Mouse (Mus musculus) midbrain, embryonic 13.5 days (tissue): ENCODE measurements around the gene Mrpl4. TPM values are rescaled to one million over a fixed set of nuclear protein-coding genes. Genes with fewer than 3 reads are reported as not detected.

Experiments used
- ATAC-seq: fragments of 200-750 bp; cut with Nextera tagmentation; 2 replicates; pipeline ENCODE4 v1.8.0; 2017; ENCODE audit warnings: mild to moderate bottlenecking, moderate TSS enrichment, moderate library complexity
- H3K27ac ChIP-seq: fragments of 300-500 bp; sonication (generic); 2 replicates; pipeline ENCODE4 v1.5.1; 2015; ENCODE audit warnings: inconsistent platforms, mild to moderate bottlenecking, moderate library complexity
- H3K27me3 ChIP-seq: fragments of 300-500 bp; sonication (generic); 2 replicates; pipeline ENCODE4 v1.6.1; 2015; ENCODE audit warnings: mild to moderate bottlenecking, inconsistent platforms
- H3K36me3 ChIP-seq: fragments of 300-500 bp; sonication (generic); 2 replicates; pipeline ENCODE4 v1.6.1; 2015; ENCODE audit warnings: mild to moderate bottlenecking, inconsistent platforms
- H3K4me1 ChIP-seq: fragments of 300-500 bp; sonication (generic); replicated peaks from 2 replicates; pipeline ENCODE4 v1.6.1; 2015; ENCODE audit warnings: inconsistent platforms
- H3K4me2 ChIP-seq: fragments of 300-500 bp; sonication (generic); replicated peaks from 2 replicates; pipeline ENCODE4 v1.6.1; 2015; ENCODE audit warnings: moderate library complexity, mild to moderate bottlenecking, inconsistent platforms
- H3K4me3 ChIP-seq: fragments of 300-500 bp; sonication (generic); replicated peaks from 2 replicates; pipeline ENCODE4 v1.5.1; 2015; ENCODE audit warnings: mild to moderate bottlenecking, inconsistent platforms
- H3K9ac ChIP-seq: fragments of 300-500 bp; sonication (generic); replicated peaks from 2 replicates; pipeline ENCODE4 v1.6.1; 2015; ENCODE audit warnings: mild to moderate bottlenecking, inconsistent platforms
- H3K9me3 ChIP-seq: fragments of 300-500 bp; sonication (generic); 2 replicates; pipeline ENCODE4 v1.6.1; 2016; ENCODE audit warnings: mild to moderate bottlenecking, inconsistent platforms
- WGBS: fragments of 180-500 bp; shearing (Covaris S2); methylation state at CpG from one replicate; pipeline ENCODE4 v1.1.7; 2015; 5-methylcytosine and 5-hydroxymethylcytosine counted together
- polyA plus RNA-seq: library from polyadenylated mRNA; unstranded; fragments of >200 nt; fragmentation: Nextera tagmentation; extraction: Ambion mirVana; gene quantifications from 2 replicates; pipeline ENCODE4 v1.2.1, GENCODE M21; 2015

Gene Mrpl4
- 98.1 and 102 TPM in 2 replicates for polyA plus RNA-seq

GRCm38 (mm10) chr9:21002627-21003551, at the start of gene Mrpl4:
Gene Mrpl4 (plus strand): TSS chr9:21002738.
- Histone ChIP-seq H3K4me3 (peak within 1 kb of the TSS; percentile 87), H3K36me3 (peaks cover 34% of the 10 kb centered on the region), H3K9ac (peak within 1 kb of the TSS; percentile 89), H3K27ac (peak within 1 kb of the TSS; percentile 78), H3K9me3 (no peaks in the 10 kb centered on the region), H3K27me3 (no peaks in the 10 kb centered on the region), H3K4me2 (peak within 1 kb of the TSS; percentile 87), H3K4me1 (peaks cover 15% of the 10 kb centered on the region)
- WGBS = under 1% methylated on average over 72 of the region's 72 CpGs
- ATAC-seq = peak; percentile 91

GRCm38 (mm10) chr9:20956989-20957388, 45.5 kb upstream of the Mrpl4 start:
- WGBS = 82% methylated on average over 3 of the region's 3 CpGs
- Histone ChIP-seq H3K4me3 (no peak overlapping the region), H3K9me3 (no peaks in the 10 kb centered on the region), H3K4me1 (no peaks in the 10 kb centered on the region), H3K27ac (no peak overlapping the region), H3K9ac (no peak overlapping the region), H3K36me3 (no peaks in the 10 kb centered on the region), H3K4me2 (no peak overlapping the region), H3K27me3 (no peaks in the 10 kb centered on the region)
- ATAC-seq = no peak

GRCm38 (mm10) chr9:20959430-20959938, 43.1 kb upstream of the Mrpl4 start, which contains the start of gene Dnmt1:
Gene Dnmt1 (minus strand): TSS chr9:20959888.
- Histone ChIP-seq H3K27ac (no peak within 1 kb of the TSS), H3K9me3 (no peaks in the 10 kb centered on the region), H3K36me3 (no peaks in the 10 kb centered on the region), H3K4me1 (no peaks in the 10 kb centered on the region), H3K9ac (no peak within 1 kb of the TSS), H3K4me3 (no peak within 1 kb of the TSS), H3K4me2 (no peak within 1 kb of the TSS), H3K27me3 (no peaks in the 10 kb centered on the region)
- ATAC-seq = no peak
- 90% methylated on average over 2 of the region's 2 CpGs for WGBS

GRCm38 (mm10) chr9:20961557-20961956, 41.0 kb upstream of the Mrpl4 start:
- H3K4me1 ChIP-seq = no peaks in the 10 kb centered on the region
- H3K9me3 ChIP-seq = no peaks in the 10 kb centered on the region
- no peak overlapping the region for H3K27ac ChIP-seq
- no peak overlapping the region for H3K4me2 ChIP-seq
- ATAC-seq = no peak
- 83% methylated on average over 9 of the region's 9 CpGs for WGBS
- H3K4me3 ChIP-seq = no peak overlapping the region
- H3K27me3 ChIP-seq = no peaks in the 10 kb centered on the region
- H3K9ac ChIP-seq = no peak overlapping the region
- peaks cover 2% of the 10 kb centered on the region; the same call in 1 of the 2 replicates for H3K36me3 ChIP-seq

GRCm38 (mm10) chr9:20965606-20966005, 36.9 kb upstream of the Mrpl4 start:
- H3K36me3 ChIP-seq = peaks cover 17% of the 10 kb centered on the region
- H3K4me3 ChIP-seq = no peak overlapping the region
- H3K27ac ChIP-seq = no peak overlapping the region
- H3K9me3 ChIP-seq = no peaks in the 10 kb centered on the region
- no peak overlapping the region for H3K4me2 ChIP-seq
- H3K27me3 ChIP-seq = no peaks in the 10 kb centered on the region
- ATAC-seq = no peak
- 88% methylated on average over 4 of the region's 4 CpGs for whole genome bisulfite sequencing
- no peak overlapping the region for H3K9ac ChIP-seq
- H3K4me1 ChIP-seq = no peaks in the 10 kb centered on the region

GRCm38 (mm10) chr9:20966008-20966407, 36.5 kb upstream of the Mrpl4 start:
- Histone ChIP-seq H3K4me2 (no peak overlapping the region), H3K4me1 (no peaks in the 10 kb centered on the region), H3K27me3 (no peaks in the 10 kb centered on the region), H3K27ac (no peak overlapping the region), H3K9me3 (no peaks in the 10 kb centered on the region), H3K9ac (no peak overlapping the region), H3K4me3 (no peak overlapping the region), H3K36me3 (peaks cover 17% of the 10 kb centered on the region)
- ATAC-seq = no peak
- WGBS = 88% methylated on average over 3 of the region's 3 CpGs

- peaks cover 17% of the 10 kb centered on the region for H3K36me3 ChIP-seq
- WGBS = 85% methylated on average over 5 of the region's 5 CpGs
- H3K27me3 ChIP-seq = no peaks in the 10 kb centered on the region
- no peak overlapping the region for H3K9ac ChIP-seq
- no peaks in the 10 kb centered on the region for H3K9me3 ChIP-seq
- no peak for ATAC-seq
- H3K4me3 ChIP-seq = no peak overlapping the region
- no peak overlapping the region for H3K4me2 ChIP-seq
- H3K4me1 ChIP-seq = no peaks in the 10 kb centered on the region
- no peak overlapping the region for H3K27ac ChIP-seq
These were observed 35.8 kb upstream of the Mrpl4 start for GRCm38 (mm10) chr9:20966747-20967146.

GRCm38 (mm10) chr9:20971751-20972140, 30.8 kb upstream of the Mrpl4 start:
- ATAC-seq = no peak
- H3K27ac ChIP-seq = no peak overlapping the region
- peaks cover 39% of the 10 kb centered on the region for H3K4me1 ChIP-seq
- peaks cover 14% of the 10 kb centered on the region for H3K36me3 ChIP-seq
- no peaks in the 10 kb centered on the region for H3K9me3 ChIP-seq
- 79% methylated on average over 7 of the region's 7 CpGs for WGBS
- no peak overlapping the region for H3K4me2 ChIP-seq
- peaks cover 11% of the 10 kb centered on the region; the same call in 1 of the 2 replicates for H3K27me3 ChIP-seq
- H3K4me3 ChIP-seq = no peak overlapping the region
- no peak overlapping the region for H3K9ac ChIP-seq

- peak overlapping the region; percentile 28 for H3K4me2 ChIP-seq
- H3K36me3 ChIP-seq = peaks cover 8% of the 10 kb centered on the region
- H3K27me3 ChIP-seq = peaks cover 11% of the 10 kb centered on the region; the same call in 1 of the 2 replicates
- WGBS = 34% methylated on average over 28 of the region's 28 CpGs
- H3K4me3 ChIP-seq = no peak overlapping the region
- H3K4me1 ChIP-seq = peaks cover 40% of the 10 kb centered on the region
- no peak for ATAC-seq
- H3K9me3 ChIP-seq = no peaks in the 10 kb centered on the region
- peak overlapping the region; percentile 7; the same call in 1 of the 2 replicates for H3K27ac ChIP-seq
- peak overlapping the region; percentile 51 for H3K9ac ChIP-seq
These were observed 30.2 kb upstream of the Mrpl4 start for GRCm38 (mm10) chr9:20972141-20972992.

GRCm38 (mm10) chr9:20973001-20973681, 29.4 kb upstream of the Mrpl4 start:
- Histone ChIP-seq H3K4me2 (0 out of 2 replicates have a peak overlapping the region, but pooled peaks have one; percentile 28), H3K9me3 (no peaks in the 10 kb centered on the region), H3K27me3 (peaks cover 11% of the 10 kb centered on the region; the same call in 1 of the 2 replicates), H3K36me3 (peaks cover under 1% of the 10 kb centered on the region; the same call in 1 of the 2 replicates), H3K9ac (no peak overlapping the region), H3K4me1 (peaks cover 40% of the 10 kb centered on the region), H3K27ac (no peak overlapping the region), H3K4me3 (no peak overlapping the region)
- WGBS = 82% methylated on average over 4 of the region's 4 CpGs
- ATAC-seq = no peak

- Histone ChIP-seq H3K4me1 (peaks cover 40% of the 10 kb centered on the region), H3K36me3 (no peaks in the 10 kb centered on the region), H3K4me2 (no peak overlapping the region), H3K9me3 (no peaks in the 10 kb centered on the region), H3K9ac (no peak overlapping the region), H3K27me3 (peaks cover 11% of the 10 kb centered on the region; the same call in 1 of the 2 replicates), H3K27ac (no peak overlapping the region), H3K4me3 (no peak overlapping the region)
- no peak for ATAC-seq
- 48% methylated on average over 5 of the region's 6 CpGs for WGBS
These were observed 28.9 kb upstream of the Mrpl4 start for GRCm38 (mm10) chr9:20973682-20974075.
